Mouse (Mus musculus): ENCODE measurements around the gene Pih1d1. TPM values are rescaled to one million over a fixed set of nuclear protein-coding genes. Genes with fewer than 3 reads are reported as not detected.
A peak's percentile ranks its signal among the peaks of the same experiment; 100 is the strongest.

Pih1d1 gene
- total and polyA plus RNA-seq, 3 experiments: 37.4 to 69.3 (median 50.3) TPM

GRCm38 (mm10) chr7:45137171-45138006 is 16.7 kb upstream of the Pih1d1 start:
- Histone ChIP-seq H3K27ac (ENCODE audit: insufficient read depth, low read depth) (no peak overlapping the region), H3K4me3 (replicated peaks in 1 of 3; ENCODE audit: low read depth in 2 of 3, low read length in 2 of 3, poor library complexity in 1 of 3) (no peak overlapping the region), H3K9ac (ENCODE audit: insufficient read depth, low read depth) (no peak overlapping the region), H3K4me1 (ENCODE audit: control insufficient read depth in 1 of 2, insufficient read depth in 2 of 2) (peaks cover 5 to 34% of the 10 kb centered on the region in 2 experiments), H3K79me2 (replicated peaks; ENCODE audit: control insufficient read depth, extremely low read depth, insufficient read depth, poor library complexity, severe bottlenecking) (no peaks in the 10 kb centered on the region), H3K36me3 (replicated peaks in 1 of 2; ENCODE audit: control insufficient read depth in 1 of 2, insufficient read depth in 1 of 2, low read length in 1 of 2) (peaks cover under 1 to 25% of the 10 kb centered on the region in 2 experiments), H3K9me3 (replicated peaks; ENCODE audit: low read length) (peaks cover 3% of the 10 kb centered on the region), H3K4me2 (ENCODE audit: insufficient read depth, low read depth, poor library complexity, severe bottlenecking) (no peak overlapping the region), H3K27me3 (replicated peaks) (no peaks in the 10 kb centered on the region)
- in situ Hi-C loops (cut with MboI; ENCODE audit: low pct_ligation_motif_present, low pct_unique_long_range_greater_than_20kb, low sequenced_read_pairs): no loop called here
- dilution Hi-C loops (cut with MboI; ENCODE audit: extremely low pct_ligation_motif_present, extremely low pct_unique_long_range_greater_than_20kb, low sequenced_read_pairs): no loop called here
- TF ChIP-seq IRF4 (IDR thresholded peaks at IDR 0.05; ENCODE audit: low read depth, low read length) (no peak), MXI1 (IDR thresholded peaks at IDR 0.05; ENCODE audit: low read depth, low read length) (no peak), EP300 (IDR thresholded peaks at IDR 0.05; ENCODE audit: low read length) (no peak), POLR2AphosphoS2 (IDR thresholded peaks at IDR 0.05; ENCODE audit: low read depth, low read length) (no peak), GABPA (IDR thresholded peaks at IDR 0.05; ENCODE audit: insufficient replicate concordance, low read depth, low read length) (no peak), HCFC1 (IDR thresholded peaks at IDR 0.05; ENCODE audit: low read depth, low read length) (no peak)
- no peak for DNase-seq (ENCODE audit: extremely low read depth)

GRCm38 (mm10) chr7:45138403-45138802 is 15.7 kb upstream of the Pih1d1 start:
- Histone ChIP-seq H3K4me1 (ENCODE audit: control insufficient read depth in 1 of 2, insufficient read depth in 2 of 2) (peaks cover 5 to 34% of the 10 kb centered on the region in 2 experiments), H3K27me3 (replicated peaks) (no peaks in the 10 kb centered on the region), H3K79me2 (replicated peaks; ENCODE audit: control insufficient read depth, extremely low read depth, insufficient read depth, poor library complexity, severe bottlenecking) (no peaks in the 10 kb centered on the region), H3K27ac (ENCODE audit: insufficient read depth, low read depth) (no peak overlapping the region), H3K9me3 (replicated peaks; ENCODE audit: low read length) (peaks cover under 1% of the 10 kb centered on the region), H3K9ac (ENCODE audit: insufficient read depth, low read depth) (no peak overlapping the region), H3K4me3 (replicated peaks in 1 of 3; ENCODE audit: low read depth in 2 of 3, low read length in 2 of 3, poor library complexity in 1 of 3) (no peak overlapping the region), H3K36me3 (replicated peaks in 1 of 2; ENCODE audit: control insufficient read depth in 1 of 2, insufficient read depth in 1 of 2, low read length in 1 of 2) (peaks cover 6 to 33% of the 10 kb centered on the region in 2 experiments), H3K4me2 (ENCODE audit: insufficient read depth, low read depth, poor library complexity, severe bottlenecking) (no peak overlapping the region)
- dilution Hi-C loops (cut with MboI; ENCODE audit: extremely low pct_ligation_motif_present, extremely low pct_unique_long_range_greater_than_20kb, low sequenced_read_pairs) (no loop called here), in situ Hi-C loops (cut with MboI; ENCODE audit: low pct_ligation_motif_present, low pct_unique_long_range_greater_than_20kb, low sequenced_read_pairs) (no loop called here)
- DNase-seq (ENCODE audit: extremely low read depth): no peak
- no peak for TF ChIP-seq NELFE (IDR thresholded peaks at IDR 0.05; ENCODE audit: low read depth, low read length)
- TF ChIP-seq SMC3 (IDR thresholded peaks at IDR 0.05; ENCODE audit: low read depth, low read length): no peak
- TF ChIP-seq TBP (conservative IDR thresholded peaks at IDR 0.05; ENCODE audit: low read depth, low read length): 0 out of 2 replicates have a peak, but pooled peaks have one; percentile 24
- no peak for TF ChIP-seq GABPA (IDR thresholded peaks at IDR 0.05; ENCODE audit: insufficient replicate concordance, low read depth, low read length)

GRCm38 (mm10) chr7:45139904-45140723 is 14.0 kb upstream of the Pih1d1 start:
- Histone ChIP-seq H3K27ac (ENCODE audit: insufficient read depth, low read depth) (no peak overlapping the region), H3K4me3 (replicated peaks in 1 of 3; ENCODE audit: low read depth in 2 of 3, low read length in 2 of 3, poor library complexity in 1 of 3) (no peak overlapping the region), H3K4me2 (ENCODE audit: insufficient read depth, low read depth, poor library complexity, severe bottlenecking) (no peak overlapping the region), H3K4me1 (ENCODE audit: control insufficient read depth in 1 of 2, insufficient read depth in 2 of 2) (peaks cover 2 to 23% of the 10 kb centered on the region in 2 experiments; a peak in 3 of 4 replicates), H3K9me3 (replicated peaks; ENCODE audit: low read length) (no peaks in the 10 kb centered on the region), H3K9ac (ENCODE audit: insufficient read depth, low read depth) (no peak overlapping the region), H3K36me3 (replicated peaks in 1 of 2; ENCODE audit: control insufficient read depth in 1 of 2, insufficient read depth in 1 of 2, low read length in 1 of 2) (peaks cover 12 to 44% of the 10 kb centered on the region in 2 experiments), H3K27me3 (replicated peaks) (no peaks in the 10 kb centered on the region), H3K79me2 (replicated peaks; ENCODE audit: control insufficient read depth, extremely low read depth, insufficient read depth, poor library complexity, severe bottlenecking) (no peaks in the 10 kb centered on the region)
- TF ChIP-seq USF1 (IDR thresholded peaks at IDR 0.05; ENCODE audit: low read depth, low read length) (no peak), NELFE (IDR thresholded peaks at IDR 0.05; ENCODE audit: low read depth, low read length) (no peak)
- dilution Hi-C loops (cut with MboI; ENCODE audit: extremely low pct_ligation_motif_present, extremely low pct_unique_long_range_greater_than_20kb, low sequenced_read_pairs): no loop called here
- DNase-seq (ENCODE audit: extremely low read depth): no peak
- in situ Hi-C loops (cut with MboI; ENCODE audit: low pct_ligation_motif_present, low pct_unique_long_range_greater_than_20kb, low sequenced_read_pairs): no loop called here
